Mouse (Mus musculus): ENCODE results near the gene Slc35b1. TPM values are rescaled to one million over a fixed set of nuclear protein-coding genes. Genes with fewer than 3 reads are reported as not detected.

The Slc35b1 gene
- polyA plus RNA-seq (2014; fragmentation: Illumina TruSeq; extraction: RNeasy Lipid Tissue Mini Kit (QIAGEN cat#74804); ENCODE audit: low read depth, low replicate concordance): 41.7 TPM

GRCm38 (mm10) chr11:95384319-95384972 lies at the start of gene Slc35b1:
Slc35b1 (plus strand) TSS chr11:95384692.

GRCm38 (mm10) chr11:95336568-95337128 lies 47.8 kb upstream of the Slc35b1 start, which contains the start of gene Fam117a:
Fam117a (plus strand) TSS chr11:95337018.

DNA sequence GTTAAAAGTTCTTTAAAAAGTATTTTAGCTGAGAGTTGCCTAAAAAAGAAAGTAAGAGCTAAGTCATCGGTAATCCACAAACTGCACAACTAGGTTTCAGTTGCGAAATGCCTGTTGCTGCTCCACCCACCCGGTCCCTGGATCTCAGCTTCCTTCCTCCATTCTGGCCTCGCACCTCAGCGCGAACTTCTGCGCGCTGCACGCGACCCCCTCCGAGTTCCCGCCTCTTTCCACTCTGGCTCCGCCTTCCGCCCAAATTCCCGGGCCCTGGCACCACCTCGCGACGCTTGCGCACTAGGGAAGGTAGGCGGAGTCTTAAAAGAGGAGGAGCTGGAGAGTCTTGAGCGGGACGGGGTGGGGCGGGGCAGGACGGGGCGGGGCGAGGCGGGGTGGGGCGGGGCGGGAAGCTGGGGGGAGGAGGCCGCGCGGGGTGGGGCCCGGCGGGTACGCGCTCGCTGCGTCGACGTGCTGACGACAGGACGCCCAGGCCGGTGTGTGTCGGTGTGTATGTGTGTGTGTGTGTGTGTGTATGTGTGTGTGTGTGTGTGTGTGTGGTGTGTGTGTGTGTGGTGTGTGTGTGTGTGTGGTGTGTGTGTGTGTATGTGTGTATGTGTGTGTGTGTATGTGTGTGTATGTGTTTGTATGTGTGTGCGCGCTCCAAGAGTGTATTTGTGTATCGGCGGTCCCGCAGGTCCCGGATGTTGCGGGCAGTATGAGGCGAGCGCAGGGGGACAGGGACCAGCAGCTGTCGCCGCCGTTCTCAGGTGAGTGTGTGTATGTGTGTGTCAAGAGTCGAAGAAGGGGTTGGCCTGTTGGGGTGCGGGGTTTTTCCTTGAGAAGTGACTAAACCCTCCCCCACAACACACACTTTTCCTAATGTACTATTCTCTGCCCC lies 29.4 kb downstream of the Slc35b1 start, which contains the start of gene Spop:
Spop (plus strand) TSS at position 440 of the 895 bp plus-strand sequence.

Other genes with a start within 250 kb of the Slc35b1 start
- gene Dlx4, start 238.4 kb upstream of the Slc35b1 start, polyA plus RNA-seq (2014; fragmentation: Illumina TruSeq; extraction: RNeasy Lipid Tissue Mini Kit (QIAGEN cat#74804); ENCODE audit: low read depth, low replicate concordance): not detected
- gene Tac4, start 123.2 kb upstream of the Slc35b1 start, polyA plus RNA-seq (2014; fragmentation: Illumina TruSeq; extraction: RNeasy Lipid Tissue Mini Kit (QIAGEN cat#74804); ENCODE audit: low read depth, low replicate concordance): not detected
- gene Kat7, start 74.4 kb upstream of the Slc35b1 start, polyA plus RNA-seq (2014; fragmentation: Illumina TruSeq; extraction: RNeasy Lipid Tissue Mini Kit (QIAGEN cat#74804); ENCODE audit: low read depth, low replicate concordance): 25.1 TPM
- 7.1 TPM for gene Fam117a, start 47.7 kb upstream of the Slc35b1 start, polyA plus RNA-seq (2014; fragmentation: Illumina TruSeq; extraction: RNeasy Lipid Tissue Mini Kit (QIAGEN cat#74804); ENCODE audit: low read depth, low replicate concordance)
- gene Spop, start 29.4 kb downstream of the Slc35b1 start, polyA plus RNA-seq (2014; fragmentation: Illumina TruSeq; extraction: RNeasy Lipid Tissue Mini Kit (QIAGEN cat#74804); ENCODE audit: low read depth, low replicate concordance): 135 TPM
- gene Nxph3, start 129.9 kb downstream of the Slc35b1 start, polyA plus RNA-seq (2014; fragmentation: Illumina TruSeq; extraction: RNeasy Lipid Tissue Mini Kit (QIAGEN cat#74804); ENCODE audit: low read depth, low replicate concordance): 0.21 TPM
- gene Ngfr, start 203.0 kb downstream of the Slc35b1 start, polyA plus RNA-seq (2014; fragmentation: Illumina TruSeq; extraction: RNeasy Lipid Tissue Mini Kit (QIAGEN cat#74804); ENCODE audit: low read depth, low replicate concordance): 0.97 TPM